Mouse (Mus musculus) retina, postnatal 1 day (tissue): ENCODE data around the gene Man1c1.
A peak's percentile ranks its signal among the peaks of the same experiment; 100 is the strongest.

Experiments used
- DNase-seq: peaks from one replicate; pipeline ENCODE4 v3.0.0-alpha.2; 2012

Man1c1 gene

GRCm38 (mm10) chr4:134632131-134632711, 71.9 kb downstream of the Man1c1 start:
- peak; percentile 50 for DNase-seq

- peak; percentile 73 for DNase-seq
These were observed 72.5 kb downstream of the Man1c1 start for GRCm38 (mm10) chr4:134631471-134632130.

- no peak for DNase-seq
These were observed 75.3 kb downstream of the Man1c1 start for GRCm38 (mm10) chr4:134628575-134629384.

- no peak for DNase-seq
These were observed 76.0 kb downstream of the Man1c1 start for GRCm38 (mm10) chr4:134628058-134628457.

GRCm38 (mm10) chr4:134626883-134627282, 77.2 kb downstream of the Man1c1 start:
- DNase-seq: no peak

GRCm38 (mm10) chr4:134626350-134626749, 77.7 kb downstream of the Man1c1 start:
- DNase-seq: no peak

GRCm38 (mm10) chr4:134624109-134624862, 79.8 kb downstream of the Man1c1 start:
- DNase-seq: no peak

- DNase-seq: no peak
These were observed 82.4 kb downstream of the Man1c1 start for GRCm38 (mm10) chr4:134621695-134622094.

- no peak for DNase-seq
These were observed 83.8 kb downstream of the Man1c1 start for GRCm38 (mm10) chr4:134620246-134620645.

GRCm38 (mm10) chr4:134619489-134619870, 84.6 kb downstream of the Man1c1 start:
- DNase-seq: no peak

GRCm38 (mm10) chr4:134618810-134619488, 85.1 kb downstream of the Man1c1 start:
- no peak for DNase-seq

GRCm38 (mm10) chr4:134617779-134618178, 86.3 kb downstream of the Man1c1 start:
- no peak for DNase-seq

GRCm38 (mm10) chr4:134615929-134616625, 88.0 kb downstream of the Man1c1 start:
- peak; percentile 62 for DNase-seq

GRCm38 (mm10) chr4:134612070-134612667, 91.9 kb downstream of the Man1c1 start:
- no peak for DNase-seq

- no peak for DNase-seq
These were observed 93.5 kb downstream of the Man1c1 start for GRCm38 (mm10) chr4:134610616-134611015.

- no peak for DNase-seq
These were observed 96.4 kb downstream of the Man1c1 start for GRCm38 (mm10) chr4:134607679-134608078.

GRCm38 (mm10) chr4:134606054-134606453, 98.0 kb downstream of the Man1c1 start:
- DNase-seq: no peak

- DNase-seq: peak; percentile 50
These were observed 99.6 kb downstream of the Man1c1 start for GRCm38 (mm10) chr4:134604472-134604871.

- no peak for DNase-seq
These were observed 100.5 kb downstream of the Man1c1 start for GRCm38 (mm10) chr4:134603553-134603952.

GRCm38 (mm10) chr4:134602610-134603009, 101.5 kb downstream of the Man1c1 start:
- DNase-seq: no peak

- DNase-seq: no peak
These were observed 102.1 kb downstream of the Man1c1 start for GRCm38 (mm10) chr4:134601981-134602380.
